Mouse (Mus musculus): ENCODE measurements around the gene Il11ra1. TPM values are rescaled to one million over a fixed set of nuclear protein-coding genes. Genes with fewer than 3 reads are reported as not detected.

Il11ra1 gene
- 19.3 TPM for polyA plus RNA-seq (2014; fragmentation: Illumina TruSeq; extraction: RNeasy Lipid Tissue Mini Kit (QIAGEN cat#74804); ENCODE audit: low read depth, low replicate concordance)

DNA sequence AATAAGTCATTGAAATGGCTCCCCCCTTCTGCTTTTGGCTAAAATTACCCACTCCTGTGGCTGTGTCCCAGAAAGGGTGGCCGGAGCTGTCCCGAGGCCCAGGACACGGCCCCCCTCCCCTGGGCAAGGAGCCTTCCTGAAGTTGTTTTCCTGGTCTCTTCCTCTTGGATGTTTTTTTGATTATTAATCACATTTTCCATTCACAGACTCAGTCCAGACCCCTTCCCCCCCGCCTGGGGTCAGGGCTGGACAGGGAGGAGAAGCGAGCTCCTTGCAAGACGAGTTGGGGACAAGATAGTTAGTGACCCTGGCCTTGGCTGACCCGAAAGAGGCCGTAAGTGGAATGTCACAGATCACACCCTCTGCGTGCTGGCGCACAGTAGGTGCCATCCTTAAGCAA is at the start of gene Il11ra1:
Il11ra1 (plus strand) TSS at position 207 of the 400 bp plus-strand sequence.

DNA sequence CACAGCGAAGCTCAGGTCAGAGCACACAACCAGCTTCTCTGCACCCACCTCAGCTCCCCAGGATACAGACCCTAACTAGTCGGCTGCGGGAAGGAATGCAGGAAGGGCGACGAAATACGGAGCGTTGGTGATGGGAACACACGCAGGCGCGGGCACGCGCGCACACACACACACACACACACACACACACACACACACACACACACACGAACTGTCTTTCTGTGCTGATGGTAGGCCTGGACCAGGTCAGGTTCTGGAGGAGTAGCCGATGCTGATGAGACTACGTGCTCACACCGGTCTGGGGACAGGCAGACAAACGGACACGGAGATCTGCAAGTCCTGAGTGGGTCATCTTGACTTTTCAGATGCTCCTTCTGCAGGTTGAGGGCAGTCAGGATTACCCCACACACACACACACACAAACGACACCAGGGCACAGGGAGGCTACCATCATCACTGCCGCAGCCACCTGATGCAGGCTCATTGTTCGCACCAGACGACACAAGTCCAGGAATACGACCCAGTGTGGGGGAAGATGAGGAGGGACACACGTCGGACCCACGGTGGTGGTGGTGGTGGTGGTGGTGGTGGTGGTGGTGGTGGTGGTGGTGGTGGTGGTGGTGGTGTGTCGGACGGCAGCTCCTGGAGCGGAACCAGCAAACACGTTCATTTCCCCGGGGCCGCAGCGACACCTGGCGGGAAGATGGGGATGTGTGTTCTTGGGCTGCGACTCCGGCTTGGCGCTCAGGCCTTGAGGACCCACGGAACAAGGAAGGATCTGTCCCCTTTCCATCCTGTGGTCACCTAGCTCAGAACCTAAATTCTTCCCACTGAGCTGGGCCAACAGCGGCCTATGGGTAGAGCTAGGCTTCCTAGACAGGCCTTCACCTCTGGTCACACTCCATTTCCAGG is 2.6 kb upstream of the Il11ra1 start, which contains the start of gene Cntfr:
Cntfr (minus strand) TSS at position 160 of the 912 bp plus-strand sequence.

DNA sequence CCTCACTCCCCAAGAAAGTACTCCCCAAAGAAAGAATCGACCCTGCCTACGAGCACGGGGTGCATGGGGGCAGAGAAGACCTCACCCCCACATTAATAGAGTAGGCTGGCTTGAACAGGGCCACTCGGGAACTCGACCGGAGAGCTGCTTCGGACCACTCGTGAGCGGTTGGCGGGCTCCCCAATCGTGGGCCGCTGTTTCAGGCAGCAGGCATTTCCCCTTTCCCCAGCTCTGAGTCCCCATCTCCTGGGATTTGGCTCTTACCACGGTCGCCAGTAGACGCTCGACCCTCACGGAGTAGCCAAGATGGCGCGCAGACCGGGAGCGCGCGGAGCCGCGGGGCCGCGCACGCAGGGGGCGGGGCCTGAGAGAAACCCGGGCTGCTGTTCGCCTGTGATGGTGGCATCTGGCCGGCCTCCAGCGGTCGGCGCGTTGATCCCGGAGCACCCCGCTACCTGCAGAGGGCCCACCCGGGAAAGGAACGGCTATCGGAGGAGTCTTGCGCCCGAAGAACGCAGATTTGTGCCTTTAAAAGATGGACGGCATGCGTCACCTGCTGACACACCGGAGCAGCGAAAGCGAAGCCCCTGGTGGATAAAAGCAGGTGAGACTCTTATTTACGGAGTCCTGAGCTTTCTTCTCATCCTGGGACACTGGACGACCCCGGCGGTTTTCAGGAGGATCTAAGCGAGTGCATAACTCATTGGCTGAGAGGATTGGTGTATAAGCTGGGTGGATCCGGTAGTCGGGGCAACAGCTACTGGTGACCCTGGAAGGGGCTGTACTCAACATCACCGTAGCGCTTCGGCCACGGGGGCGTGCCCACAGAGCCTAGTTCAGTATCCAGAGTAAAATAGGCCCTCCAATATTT is 13.6 kb downstream of the Il11ra1 start, which contains the start of gene Rpp25l:
Rpp25l (minus strand) TSS at position 338 of the 871 bp plus-strand sequence.

DNA sequence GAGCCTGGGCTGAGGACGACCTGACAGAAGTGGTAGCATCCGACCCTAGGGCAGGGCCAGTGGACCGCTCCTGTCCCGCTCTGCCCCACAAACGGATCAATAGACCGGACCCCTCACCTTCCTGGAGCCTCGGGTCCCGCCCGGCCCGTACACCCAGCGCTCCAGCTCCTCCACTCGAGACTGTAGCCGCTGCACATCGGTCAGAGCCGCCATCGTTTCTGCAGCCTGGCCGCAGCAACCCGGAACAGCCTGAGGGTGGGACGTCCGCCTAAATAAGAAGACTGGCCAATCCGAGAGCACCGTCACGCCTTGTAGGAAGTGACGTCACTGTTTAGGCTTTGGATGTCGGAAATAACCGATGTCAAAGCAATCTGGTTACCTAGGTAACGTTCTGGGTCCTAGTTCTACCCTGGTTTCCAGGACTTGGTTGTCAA is 23.1 kb downstream of the Il11ra1 start, which contains the start of gene Dctn3:
Dctn3 (minus strand) TSS at position 253 of the 434 bp plus-strand sequence.

DNA sequence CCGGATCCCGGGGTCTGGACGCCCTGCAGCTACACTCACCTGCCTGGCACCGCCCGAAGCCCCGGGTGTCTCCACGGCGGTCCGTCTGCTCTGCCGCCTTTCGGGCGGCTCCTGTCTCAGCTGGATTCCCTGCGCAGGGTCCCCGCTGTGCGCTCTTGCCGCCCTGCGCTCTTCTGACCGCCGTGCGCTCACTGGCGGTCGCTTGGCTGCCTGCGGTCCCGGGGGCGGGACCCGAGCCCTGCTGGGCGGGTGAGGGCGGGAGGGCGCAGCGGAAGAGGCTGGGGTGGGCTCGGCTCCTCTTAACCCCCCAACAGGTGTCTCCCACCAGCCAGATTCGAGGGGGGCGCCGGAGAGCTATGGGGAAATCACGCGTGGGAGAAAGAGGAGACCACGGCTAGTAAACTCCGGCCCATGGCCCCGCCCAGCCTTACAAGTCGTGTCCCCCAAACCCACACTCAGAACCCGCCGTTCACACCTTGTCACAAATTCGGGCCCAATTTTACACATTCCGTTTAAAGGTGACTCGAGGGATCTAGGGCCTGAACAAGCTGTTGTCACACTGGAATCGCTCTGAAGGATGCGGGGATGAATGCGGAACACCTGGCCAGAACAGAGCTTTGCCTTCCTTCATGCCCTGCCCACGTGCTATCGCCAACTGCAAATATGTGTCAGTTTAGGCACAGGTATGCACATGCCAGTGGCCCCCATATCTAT is 31.4 kb downstream of the Il11ra1 start, which contains the start of gene Arid3c:
Arid3c (minus strand) TSS at position 91 of the 714 bp plus-strand sequence.

DNA sequence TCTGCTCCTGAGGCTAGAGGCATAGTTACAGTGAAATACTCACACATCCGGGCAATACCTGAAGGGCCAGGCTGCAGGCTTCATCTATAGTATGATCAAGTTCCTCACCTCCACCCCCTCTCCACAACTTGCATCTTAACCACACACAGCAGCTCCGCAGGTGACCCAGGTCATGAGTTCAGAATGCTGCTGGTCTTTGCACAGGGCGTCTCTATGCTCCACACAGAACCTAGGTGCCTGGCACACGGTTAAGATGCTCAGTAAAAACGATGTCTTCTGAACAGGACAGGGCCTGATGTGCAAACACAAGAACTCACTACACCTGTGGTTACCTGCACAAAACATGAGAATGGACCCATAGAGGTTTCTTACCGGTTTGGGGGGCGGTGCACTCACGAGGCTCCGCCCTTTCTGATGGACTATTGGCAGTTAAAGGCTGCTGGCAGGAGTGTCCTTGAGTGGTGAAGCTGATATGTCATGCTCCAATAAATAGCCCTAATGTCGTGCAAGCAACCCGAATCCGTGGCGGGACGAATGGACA is 55.1 kb downstream of the Il11ra1 start, which contains the start of gene Galt:
Galt (plus strand) TSS at position 432 of the 541 bp plus-strand sequence.

DNA sequence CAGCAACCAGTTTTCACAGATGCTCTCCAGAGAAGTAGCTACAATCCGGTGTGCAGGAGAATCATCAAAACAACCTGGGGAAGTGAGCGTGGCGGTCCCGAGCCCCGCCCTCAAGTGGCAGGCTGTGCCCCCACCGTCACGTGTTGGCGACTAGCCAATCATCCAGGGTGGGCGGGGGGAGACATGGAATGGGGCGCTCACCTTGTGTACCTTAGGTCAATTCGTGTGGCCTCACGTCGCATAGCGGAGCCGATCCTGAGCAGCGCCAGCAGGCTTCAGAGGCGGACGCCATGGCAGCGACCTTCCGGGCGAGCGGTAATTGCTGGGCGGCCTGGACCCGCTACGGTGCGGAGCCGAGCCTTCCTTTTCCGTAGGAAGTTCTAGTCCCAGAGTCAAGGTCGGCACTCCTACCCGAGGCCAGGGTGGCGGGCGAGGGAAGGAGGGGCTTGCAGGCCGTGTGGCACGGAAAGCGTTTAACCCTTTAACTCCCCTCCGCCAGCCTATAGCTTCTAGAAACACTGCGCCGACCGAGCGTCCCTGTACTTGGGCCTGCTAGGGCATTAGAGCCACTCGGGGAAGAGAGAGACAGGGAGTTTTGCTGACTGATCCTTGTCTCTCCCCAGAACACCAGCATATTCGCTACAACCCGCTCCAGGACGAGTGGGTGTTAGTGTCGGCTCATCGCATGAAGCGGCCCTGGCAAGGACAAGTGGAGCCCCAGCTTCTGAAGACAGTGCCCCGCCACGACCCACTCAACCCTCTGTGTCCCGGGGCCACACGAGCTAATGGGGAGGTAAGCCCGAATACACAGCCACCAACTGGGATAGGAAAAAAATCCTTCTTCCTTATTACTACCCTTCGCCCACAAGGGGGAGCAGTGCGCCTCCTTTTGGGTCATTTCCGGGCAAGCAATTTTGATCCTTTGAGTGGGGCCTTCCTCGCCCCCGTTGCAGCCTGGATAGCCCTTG is 55.8 kb downstream of the Il11ra1 start, which contains the start of gene Sigmar1:
Sigmar1 (minus strand) TSS at position 820 of the 968 bp plus-strand sequence.

DNA sequence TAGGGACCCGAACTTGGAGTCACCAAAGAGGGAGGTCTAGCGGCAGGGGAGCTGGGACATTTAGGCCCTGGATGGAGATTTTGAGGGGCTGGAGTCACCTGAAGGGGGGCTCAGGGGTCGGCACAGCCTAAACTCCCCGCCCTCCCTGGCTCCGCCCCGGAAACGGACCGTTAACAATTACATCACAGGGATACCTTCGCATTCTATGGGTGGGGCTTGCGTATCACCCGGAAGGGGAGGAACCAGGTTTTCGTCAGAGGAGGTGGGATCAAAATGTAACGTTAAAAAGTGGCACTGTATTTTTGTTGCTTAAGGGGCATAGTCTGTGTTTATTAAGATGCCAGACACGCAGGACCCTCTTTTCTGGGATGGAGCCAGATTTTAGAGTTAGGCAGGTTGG is 74.2 kb downstream of the Il11ra1 start, which contains the start of gene Ccl27a:
Ccl27a (minus strand) TSS at position 246 of the 400 bp plus-strand sequence.

Other genes with a start within 250 kb of the Il11ra1 start
- gene Kif24, start 235.1 kb upstream of the Il11ra1 start, polyA plus RNA-seq (2014; fragmentation: Illumina TruSeq; extraction: RNeasy Lipid Tissue Mini Kit (QIAGEN cat#74804); ENCODE audit: low read depth, low replicate concordance) = 1.1 TPM
- gene Nudt2, start 234.8 kb upstream of the Il11ra1 start, polyA plus RNA-seq (2014; fragmentation: Illumina TruSeq; extraction: RNeasy Lipid Tissue Mini Kit (QIAGEN cat#74804); ENCODE audit: low read depth, low replicate concordance) = 31.2 TPM
- 8.9 TPM for gene AI464131, start 196.9 kb upstream of the Il11ra1 start, polyA plus RNA-seq (2014; fragmentation: Illumina TruSeq; extraction: RNeasy Lipid Tissue Mini Kit (QIAGEN cat#74804); ENCODE audit: low read depth, low replicate concordance)
- gene 1110017D15Rik, start 182.7 kb upstream of the Il11ra1 start, polyA plus RNA-seq (2014; fragmentation: Illumina TruSeq; extraction: RNeasy Lipid Tissue Mini Kit (QIAGEN cat#74804); ENCODE audit: low read depth, low replicate concordance) = not detected
- gene Fam219a, start 130.5 kb upstream of the Il11ra1 start, polyA plus RNA-seq (2014; fragmentation: Illumina TruSeq; extraction: RNeasy Lipid Tissue Mini Kit (QIAGEN cat#74804); ENCODE audit: low read depth, low replicate concordance) = 1.5 TPM
- gene Dnaic1, start 130.2 kb upstream of the Il11ra1 start, polyA plus RNA-seq (2014; fragmentation: Illumina TruSeq; extraction: RNeasy Lipid Tissue Mini Kit (QIAGEN cat#74804); ENCODE audit: low read depth, low replicate concordance) = not detected
- gene Enho, start 59.7 kb upstream of the Il11ra1 start, polyA plus RNA-seq (2014; fragmentation: Illumina TruSeq; extraction: RNeasy Lipid Tissue Mini Kit (QIAGEN cat#74804); ENCODE audit: low read depth, low replicate concordance) = not detected
- gene Cntfr, start 2.9 kb upstream of the Il11ra1 start, polyA plus RNA-seq (2014; fragmentation: Illumina TruSeq; extraction: RNeasy Lipid Tissue Mini Kit (QIAGEN cat#74804); ENCODE audit: low read depth, low replicate concordance) = 0.44 TPM
- 0.61 TPM for gene Rpp25l, start 13.5 kb downstream of the Il11ra1 start, polyA plus RNA-seq (2014; fragmentation: Illumina TruSeq; extraction: RNeasy Lipid Tissue Mini Kit (QIAGEN cat#74804); ENCODE audit: low read depth, low replicate concordance)
- 44.3 TPM for gene Dctn3, start 23.2 kb downstream of the Il11ra1 start, polyA plus RNA-seq (2014; fragmentation: Illumina TruSeq; extraction: RNeasy Lipid Tissue Mini Kit (QIAGEN cat#74804); ENCODE audit: low read depth, low replicate concordance)
- gene Arid3c, start 31.2 kb downstream of the Il11ra1 start, polyA plus RNA-seq (2014; fragmentation: Illumina TruSeq; extraction: RNeasy Lipid Tissue Mini Kit (QIAGEN cat#74804); ENCODE audit: low read depth, low replicate concordance) = not detected
- gene Galt, start 55.2 kb downstream of the Il11ra1 start, polyA plus RNA-seq (2014; fragmentation: Illumina TruSeq; extraction: RNeasy Lipid Tissue Mini Kit (QIAGEN cat#74804); ENCODE audit: low read depth, low replicate concordance) = 1.1 TPM
- gene Sigmar1, start 56.2 kb downstream of the Il11ra1 start, polyA plus RNA-seq (2014; fragmentation: Illumina TruSeq; extraction: RNeasy Lipid Tissue Mini Kit (QIAGEN cat#74804); ENCODE audit: low read depth, low replicate concordance) = 20.7 TPM
- gene Ccl27a, start 74.3 kb downstream of the Il11ra1 start, polyA plus RNA-seq (2014; fragmentation: Illumina TruSeq; extraction: RNeasy Lipid Tissue Mini Kit (QIAGEN cat#74804); ENCODE audit: low read depth, low replicate concordance) = 3.2 TPM
- gene Gm21541, start 203.6 kb downstream of the Il11ra1 start, polyA plus RNA-seq (2014; fragmentation: Illumina TruSeq; extraction: RNeasy Lipid Tissue Mini Kit (QIAGEN cat#74804); ENCODE audit: low read depth, low replicate concordance) = not detected
- gene Gm20878, start 241.6 kb downstream of the Il11ra1 start, polyA plus RNA-seq (2014; fragmentation: Illumina TruSeq; extraction: RNeasy Lipid Tissue Mini Kit (QIAGEN cat#74804); ENCODE audit: low read depth, low replicate concordance) = 0.93 TPM